Mouse (Mus musculus): ENCODE measurements around the gene Gpd2.

DNA sequence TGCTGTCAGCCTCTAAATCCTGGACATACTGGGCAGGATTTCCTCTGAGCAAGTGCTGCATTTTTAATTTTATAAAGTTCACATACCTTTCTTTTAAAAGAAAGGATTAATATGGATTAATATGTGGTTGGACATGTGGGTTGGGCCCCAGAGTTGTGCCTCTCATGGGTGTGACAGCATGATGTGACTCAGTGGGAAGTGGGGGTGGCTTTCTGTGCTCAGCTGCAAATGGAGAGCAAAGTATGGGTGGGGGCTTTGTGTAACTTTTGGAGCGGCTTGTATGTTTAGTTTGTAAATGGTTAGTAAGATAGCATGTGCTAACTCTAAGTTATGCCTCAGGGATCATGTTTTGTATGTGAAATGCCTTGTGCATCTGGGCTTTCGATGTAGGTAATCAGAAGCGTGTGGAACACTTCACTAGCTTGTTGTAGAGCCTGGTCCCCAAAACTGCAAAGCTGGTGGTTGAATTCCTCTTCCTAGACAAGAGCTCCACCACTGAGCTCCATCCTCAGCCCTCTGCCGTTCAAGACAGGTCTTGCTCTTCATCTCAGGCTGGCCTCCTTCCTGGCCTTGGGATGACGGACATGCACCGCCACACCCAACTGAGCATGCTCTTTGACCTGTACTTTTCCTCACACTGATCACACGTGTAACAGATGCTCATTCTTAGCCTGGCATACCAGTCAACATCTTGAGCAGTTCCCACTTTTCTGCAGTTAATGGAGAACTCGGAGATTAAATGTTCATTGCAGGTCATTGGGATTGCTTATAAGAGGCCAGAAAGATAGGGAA is 24.0 kb downstream of the Gpd2 start:
- TF ChIP-seq ZC3H11A (IDR thresholded peaks at IDR 0.05; ENCODE audit: borderline replicate concordance, low read depth, low read length) = no peak
- TF ChIP-seq HCFC1 (IDR thresholded peaks at IDR 0.05; ENCODE audit: borderline replicate concordance, insufficient read depth, low read length) = no peak
- TF ChIP-seq ZNF384 (IDR thresholded peaks at IDR 0.05; ENCODE audit: low read depth, low read length) = no peak
- TF ChIP-seq MAFK (IDR thresholded peaks at IDR 0.05; ENCODE audit: insufficient read depth, low read depth, low read length) = no peak

Data from ES-E14 (cell line).